Mouse (Mus musculus): ENCODE measurements at regions not wholly inside any gene's neighbourhood (a gene's known extent, or its start where the extent isn't known, plus 50 kb on each side); places are given as distances from the start of the nearest gene placed in this dataset.

GRCm38 (mm10) chr5:111971193-111971592 is 237.5 kb downstream of the Gm26897 start:
- TF ChIP-seq MAFK (IDR thresholded peaks at IDR 0.05; ENCODE audit: borderline replicate concordance, low read depth, low read length) (no peak), TAL1 (IDR thresholded peaks at IDR 0.05; ENCODE audit: low read length) (no peak), USF2 (IDR thresholded peaks at IDR 0.05; ENCODE audit: borderline replicate concordance in 1 of 2, insufficient read depth in 1 of 2, low read depth in 1 of 2, low read length in 2 of 2) (no peak), BHLHE40 (IDR thresholded peaks at IDR 0.05; ENCODE audit: borderline replicate concordance, low read depth, low read length) (no peak), CTCF (IDR thresholded peaks at IDR 0.05 in 2 of 3, conservative IDR thresholded peaks at IDR 0.05 in 1 of 3; ENCODE audit: control insufficient read depth in 1 of 3, insufficient read depth in 1 of 3, low read depth in 2 of 3, low read length in 3 of 3, poor library complexity in 1 of 3, severe bottlenecking in 1 of 3) (no peak), UBTF (IDR thresholded peaks at IDR 0.05; ENCODE audit: borderline replicate concordance, insufficient read depth, low read depth, low read length) (no peak), POLR2A (IDR thresholded peaks at IDR 0.05; ENCODE audit: control insufficient read depth in 1 of 2, insufficient read depth in 1 of 2, low read depth in 1 of 2, low read length in 2 of 2, poor library complexity in 1 of 2) (no peak), ETS1 (IDR thresholded peaks at IDR 0.05; ENCODE audit: low read depth, low read length) (no peak), EP300 (IDR thresholded peaks at IDR 0.05; ENCODE audit: low read depth in 1 of 2, low read length in 2 of 2) (no peak), TCF12 (IDR thresholded peaks at IDR 0.05; ENCODE audit: low read depth, low read length) (no peak)
